ENCODE assay signal across 8 mouse cellular contexts in genomic region chr10:8287350-8287791, GRCm38 (mm10).
DNase-seq lines count a peak whose midpoint lies in the region; ATAC-seq and TF ChIP-seq lines count a peak whose summit lies in the region.

No protein-coding gene starts in this region.

- intact Hi-C loops in gastrocnemius, adult 2 months (cut with DNase I): no loop called here
- intact Hi-C loops in left cerebral cortex, postnatal 36 days (cut with DNase I): no loop called here

- no peaks in the 10 kb centered on the region for H3K9me3 ChIP-seq in kidney, embryonic 15.5 days (replicated peaks)

- no peaks in the 10 kb centered on the region for H3K27me3 ChIP-seq in kidney, embryonic 15.5 days

- peak; percentile 44 for DNase-seq in urinary bladder, postnatal 14 days (ENCODE audit: low spot score)
- DNase-seq in urinary bladder, adult 2 months (ENCODE audit: low spot score): no peak
- peak; percentile 80 for DNase-seq in gastrocnemius, adult 2 months
- peak; percentile 11 for DNase-seq in ovary, postnatal 10 days (ENCODE audit: low spot score)
- no peak for DNase-seq in right cerebral cortex, adult 2 months (ENCODE audit: low spot score in 2 of 2)
- no peak for DNase-seq in left cerebral cortex, postnatal 36 days (ENCODE audit: low spot score in 2 of 2)
- no peak for DNase-seq in layer of hippocampus, adult 2 months (ENCODE audit: low spot score in 2 of 2)

- no peaks in the 10 kb centered on the region for H3K36me3 ChIP-seq in kidney, embryonic 15.5 days

- H3K4me1 ChIP-seq in kidney, embryonic 15.5 days: peaks cover 7% of the 10 kb centered on the region

- no peak overlapping the region; the same call in 1 of the 2 replicates for H3K27ac ChIP-seq in gastrocnemius, adult 2 months
- H3K27ac ChIP-seq in kidney, embryonic 15.5 days: no peak overlapping the region
- no peak overlapping the region for H3K27ac ChIP-seq in layer of hippocampus, adult 2 months

- peak overlapping the region; percentile 33 for H3K4me2 ChIP-seq in kidney, embryonic 15.5 days

- ATAC-seq in kidney, embryonic 15.5 days (replicated peaks; ENCODE audit: low FRiP score): peak; percentile 76

- peak overlapping the region; percentile 37 for H3K4me3 ChIP-seq in gastrocnemius, adult 2 months
- H3K4me3 ChIP-seq in kidney, embryonic 15.5 days (replicated peaks): no peak overlapping the region
- H3K4me3 ChIP-seq in layer of hippocampus, adult 2 months: no peak overlapping the region

- WGBS in kidney, embryonic 15.5 days: 7% methylated on average over 6 of the region's 6 CpGs

- no peak overlapping the region for H3K9ac ChIP-seq in kidney, embryonic 15.5 days

- no peak for TF ChIP-seq CTCF in gastrocnemius, adult 2 months (IDR thresholded peaks at IDR 0.05)
- TF ChIP-seq CTCF in layer of hippocampus, adult 2 months (conservative IDR thresholded peaks at IDR 0.05): no peak

Comparison
In these comparisons a context has a peak if more than half of its experiments do, and no peak if none do; other contexts are left out.
1. DNase-seq: peak in urinary bladder, postnatal 14 days (single experiment), gastrocnemius, adult 2 months (single experiment) and ovary, postnatal 10 days (single experiment); none in urinary bladder, adult 2 months (single experiment), right cerebral cortex, adult 2 months (0 of 2), left cerebral cortex, postnatal 36 days (0 of 2) and layer of hippocampus, adult 2 months (0 of 2).